Mouse (Mus musculus): ENCODE measurements at regions not wholly inside any gene's neighbourhood (a gene's known extent, or its start where the extent isn't known, plus 50 kb on each side); places are given as distances from the start of the nearest gene placed in this dataset.

DNA sequence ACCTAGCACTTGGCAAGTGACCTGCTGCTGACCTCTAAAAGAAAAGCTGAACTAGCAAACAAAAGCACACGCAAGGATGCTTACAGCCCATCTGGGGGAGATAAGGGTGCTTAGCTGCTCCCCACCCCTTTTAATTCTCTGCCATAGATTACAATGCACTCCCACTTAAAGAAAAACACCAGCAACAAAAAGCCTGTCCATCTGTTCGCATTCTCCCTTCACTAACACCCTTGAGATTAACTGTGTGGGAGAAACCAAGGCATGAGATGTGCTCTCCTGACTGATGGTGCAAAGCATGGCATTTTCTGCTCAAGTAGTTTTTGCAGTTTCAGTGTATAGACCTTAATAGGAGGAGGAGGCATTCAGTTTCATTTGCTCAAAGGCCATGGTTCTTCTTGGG, 125.0 kb downstream of the 4930544G11Rik start:
- no peak for ATAC-seq
- no peaks in the 10 kb centered on the region for H3K9me3 ChIP-seq (ENCODE audit: control insufficient read depth)
- no peaks in the 10 kb centered on the region for H3K4me1 ChIP-seq (replicated peaks; ENCODE audit: control insufficient read depth, insufficient read depth, low read length)
- H3K36me3 ChIP-seq (ENCODE audit: control insufficient read depth, insufficient read depth): no peaks in the 10 kb centered on the region
- no peaks in the 10 kb centered on the region for H3K27me3 ChIP-seq (replicated peaks; ENCODE audit: control insufficient read depth, insufficient read depth, low read length)
- no peak for TF ChIP-seq CTCF (IDR thresholded peaks at IDR 0.05; ENCODE audit: low read depth)
- H3K9ac ChIP-seq (ENCODE audit: low read depth, low read length): no peak overlapping the region
- no peak overlapping the region for H3K27ac ChIP-seq (ENCODE audit: low read depth, low read length)
- no peak overlapping the region for H3K4me2 ChIP-seq (replicated peaks; ENCODE audit: low read depth)
- no peak overlapping the region for H3K4me3 ChIP-seq (ENCODE audit: low read depth, low read length)
- WGBS: 27% methylated on average over 2 of the region's 2 CpGs

DNA sequence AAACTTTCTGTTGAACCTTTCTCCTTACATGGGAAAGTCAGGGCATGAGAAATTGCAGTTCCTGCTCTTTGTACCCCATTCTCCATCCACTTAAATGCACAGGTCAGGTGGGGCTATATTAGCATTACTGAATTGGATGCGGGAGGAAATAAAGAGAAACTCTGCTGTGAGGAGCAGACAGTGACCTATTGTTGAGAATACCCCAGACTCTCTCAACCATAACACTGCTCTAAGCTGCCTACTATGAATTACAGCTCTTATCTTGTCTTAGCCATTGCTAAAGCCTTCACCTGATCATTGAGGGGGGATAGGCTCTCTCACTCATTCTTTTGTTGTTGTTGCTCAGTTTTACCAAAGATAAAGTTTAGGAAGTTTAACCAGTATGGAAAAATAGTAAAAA, 126.4 kb downstream of the 4930544G11Rik start:
- no peak for TF ChIP-seq CTCF (IDR thresholded peaks at IDR 0.05; ENCODE audit: low read depth)
- 87% methylated on average over 1 of the region's 1 CpGs for WGBS
- Histone ChIP-seq H3K9ac (ENCODE audit: low read depth, low read length) (no peak overlapping the region), H3K27ac (ENCODE audit: low read depth, low read length) (no peak overlapping the region), H3K4me2 (replicated peaks; ENCODE audit: low read depth) (no peak overlapping the region), H3K4me3 (ENCODE audit: low read depth, low read length) (no peak overlapping the region), H3K9me3 (ENCODE audit: control insufficient read depth) (no peaks in the 10 kb centered on the region), H3K4me1 (replicated peaks; ENCODE audit: control insufficient read depth, insufficient read depth, low read length) (no peaks in the 10 kb centered on the region), H3K36me3 (ENCODE audit: control insufficient read depth, insufficient read depth) (no peaks in the 10 kb centered on the region), H3K27me3 (replicated peaks; ENCODE audit: control insufficient read depth, insufficient read depth, low read length) (no peaks in the 10 kb centered on the region)
- no peak for ATAC-seq

DNA sequence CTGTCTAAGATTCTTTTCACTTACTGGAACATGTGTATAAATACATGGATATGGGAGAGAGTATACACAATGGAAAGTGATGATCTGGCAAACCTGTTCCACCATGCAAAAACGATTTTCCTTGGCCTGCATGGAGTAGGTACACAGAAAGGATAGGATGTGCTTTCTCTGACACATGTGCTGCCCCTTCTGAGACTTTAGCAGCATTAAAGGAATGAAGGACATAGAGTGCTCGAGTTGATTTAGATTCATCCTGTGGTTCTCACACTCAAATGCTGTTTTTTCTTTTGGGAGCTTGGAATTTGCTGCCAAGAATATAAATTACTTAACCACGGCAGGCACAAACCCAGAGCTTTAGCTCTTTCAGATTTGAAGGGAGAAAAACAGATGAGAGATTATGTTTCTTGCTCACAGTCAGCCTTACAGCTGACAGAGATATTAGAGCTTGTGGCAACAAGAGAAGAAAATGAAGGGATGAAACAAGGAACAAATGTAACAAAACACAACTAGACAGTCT, 149.2 kb downstream of the 4930544G11Rik start:
- H3K4me2 ChIP-seq (replicated peaks; ENCODE audit: low read depth): no peak overlapping the region
- 48% methylated on average over 3 of the region's 3 CpGs for WGBS
- no peaks in the 10 kb centered on the region for H3K27me3 ChIP-seq (replicated peaks; ENCODE audit: control insufficient read depth, insufficient read depth, low read length)
- TF ChIP-seq CTCF (IDR thresholded peaks at IDR 0.05; ENCODE audit: low read depth): no peak
- no peak overlapping the region for H3K27ac ChIP-seq (ENCODE audit: low read depth, low read length)
- H3K4me1 ChIP-seq (replicated peaks; ENCODE audit: control insufficient read depth, insufficient read depth, low read length): no peaks in the 10 kb centered on the region
- H3K9ac ChIP-seq (ENCODE audit: low read depth, low read length): no peak overlapping the region
- H3K9me3 ChIP-seq (ENCODE audit: control insufficient read depth): no peaks in the 10 kb centered on the region
- no peaks in the 10 kb centered on the region for H3K36me3 ChIP-seq (ENCODE audit: control insufficient read depth, insufficient read depth)
- no peak overlapping the region for H3K4me3 ChIP-seq (ENCODE audit: low read depth, low read length)
- ATAC-seq: no peak

DNA sequence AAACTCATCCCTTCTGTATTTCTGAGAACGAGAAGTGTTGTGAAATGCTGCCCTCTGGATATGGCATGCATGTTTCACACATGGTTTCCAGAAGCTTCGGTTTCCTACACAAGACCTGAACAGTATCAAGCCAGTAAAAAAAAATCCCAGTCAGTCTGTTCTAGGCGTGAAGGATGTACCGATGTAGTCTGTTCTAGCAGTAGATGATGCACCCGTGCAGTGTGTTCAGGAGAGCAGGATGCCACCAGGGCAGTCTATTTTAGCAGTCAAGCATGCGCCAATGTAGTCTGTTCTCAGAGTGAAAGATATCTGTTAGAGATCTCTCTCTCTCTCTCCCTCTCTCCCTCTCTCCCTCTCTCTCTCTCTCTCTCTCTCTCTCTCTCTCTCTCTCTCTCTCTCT, 162.0 kb downstream of the 4930544G11Rik start:
- no peak for TF ChIP-seq CTCF (IDR thresholded peaks at IDR 0.05; ENCODE audit: low read depth)
- 86% methylated on average over 6 of the region's 6 CpGs for WGBS
- no peak overlapping the region for H3K4me3 ChIP-seq (ENCODE audit: low read depth, low read length)

DNA sequence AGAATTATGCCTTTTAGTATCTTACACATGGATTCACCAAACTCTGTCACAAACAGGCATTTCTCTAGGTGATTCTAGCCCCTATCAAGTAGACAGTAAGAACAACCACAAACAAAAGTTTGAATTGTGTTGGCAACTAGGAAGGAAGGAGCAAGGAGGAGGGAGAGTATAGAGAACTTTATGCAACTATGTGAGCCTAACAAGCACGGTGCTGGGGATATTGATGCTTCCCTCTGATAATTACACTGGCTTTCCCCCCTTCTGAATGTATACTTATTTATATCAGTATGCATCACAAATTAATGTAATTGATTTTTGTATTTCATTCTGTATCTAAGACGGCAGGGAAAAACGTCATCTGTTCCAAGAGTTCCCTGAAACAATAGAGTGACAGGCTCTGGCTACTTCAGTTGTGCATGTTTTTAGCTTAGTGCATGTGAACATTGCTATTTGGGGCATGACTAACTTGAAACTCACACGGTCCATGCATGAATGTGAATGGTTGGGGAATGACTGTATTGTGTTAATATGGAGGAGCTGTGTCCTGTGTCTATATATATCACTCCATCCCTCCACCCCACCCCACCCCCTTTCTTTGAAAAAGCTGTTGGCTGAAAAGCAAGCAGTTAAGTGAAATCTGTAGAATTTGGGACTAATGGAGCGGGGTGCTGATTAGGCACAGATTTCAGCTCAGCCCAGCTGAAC, 169.2 kb downstream of the 4930544G11Rik start:
- no peaks in the 10 kb centered on the region for H3K36me3 ChIP-seq (ENCODE audit: control insufficient read depth, insufficient read depth)
- no peaks in the 10 kb centered on the region for H3K9me3 ChIP-seq (ENCODE audit: control insufficient read depth)
- 87% methylated on average over 5 of the region's 5 CpGs for whole genome bisulfite sequencing
- no peak overlapping the region for H3K4me2 ChIP-seq (replicated peaks; ENCODE audit: low read depth)
- H3K27me3 ChIP-seq (replicated peaks; ENCODE audit: control insufficient read depth, insufficient read depth, low read length): no peaks in the 10 kb centered on the region
- no peak overlapping the region for H3K4me3 ChIP-seq (ENCODE audit: low read depth, low read length)
- no peak overlapping the region for H3K27ac ChIP-seq (ENCODE audit: low read depth, low read length)
- ATAC-seq: no peak
- no peaks in the 10 kb centered on the region for H3K4me1 ChIP-seq (replicated peaks; ENCODE audit: control insufficient read depth, insufficient read depth, low read length)
- no peak for TF ChIP-seq CTCF (IDR thresholded peaks at IDR 0.05; ENCODE audit: low read depth)
- H3K9ac ChIP-seq (ENCODE audit: low read depth, low read length): no peak overlapping the region

More for the DNA sequence above, 162.0 kb downstream of the 4930544G11Rik start:
- Histone ChIP-seq H3K4me2 (replicated peaks; ENCODE audit: low read depth) (no peak overlapping the region), H3K27me3 (replicated peaks; ENCODE audit: control insufficient read depth, insufficient read depth, low read length) (no peaks in the 10 kb centered on the region), H3K4me1 (replicated peaks; ENCODE audit: control insufficient read depth, insufficient read depth, low read length) (no peaks in the 10 kb centered on the region), H3K36me3 (ENCODE audit: control insufficient read depth, insufficient read depth) (no peaks in the 10 kb centered on the region), H3K9me3 (ENCODE audit: control insufficient read depth) (no peaks in the 10 kb centered on the region), H3K9ac (ENCODE audit: low read depth, low read length) (no peak overlapping the region), H3K27ac (ENCODE audit: low read depth, low read length) (no peak overlapping the region)
- ATAC-seq: no peak

DNA sequence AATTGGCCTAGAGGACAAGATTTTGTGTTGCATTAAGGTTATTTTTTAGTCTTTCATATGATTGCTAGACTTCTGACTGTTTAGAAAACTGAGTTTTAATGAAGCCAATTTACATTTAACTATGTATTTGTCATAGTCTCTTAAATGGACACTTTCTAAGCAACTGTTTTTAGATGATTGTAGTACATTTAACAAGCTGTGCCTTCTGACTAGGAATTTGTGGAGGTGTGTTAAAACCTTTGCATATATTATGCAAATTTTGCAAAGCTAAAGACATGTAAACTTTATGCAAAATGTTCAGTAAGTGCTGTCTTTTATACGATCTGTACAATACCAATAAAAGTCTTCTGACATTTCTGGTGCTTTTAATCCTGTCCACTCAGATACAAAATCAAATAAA, 171.9 kb downstream of the 4930544G11Rik start:
- no peaks in the 10 kb centered on the region for H3K27me3 ChIP-seq (replicated peaks; ENCODE audit: control insufficient read depth, insufficient read depth, low read length)
- no peaks in the 10 kb centered on the region for H3K4me1 ChIP-seq (replicated peaks; ENCODE audit: control insufficient read depth, insufficient read depth, low read length)
- no peaks in the 10 kb centered on the region for H3K36me3 ChIP-seq (ENCODE audit: control insufficient read depth, insufficient read depth)
- no peak for ATAC-seq
- no peak for TF ChIP-seq CTCF (IDR thresholded peaks at IDR 0.05; ENCODE audit: low read depth)
- WGBS: 40% methylated on average over 1 of the region's 1 CpGs
- no peak overlapping the region for H3K27ac ChIP-seq (ENCODE audit: low read depth, low read length)
- H3K9me3 ChIP-seq (ENCODE audit: control insufficient read depth): no peaks in the 10 kb centered on the region
- H3K4me3 ChIP-seq (ENCODE audit: low read depth, low read length): no peak overlapping the region
- H3K4me2 ChIP-seq (replicated peaks; ENCODE audit: low read depth): no peak overlapping the region
- H3K9ac ChIP-seq (ENCODE audit: low read depth, low read length): no peak overlapping the region
